Mouse (Mus musculus) E14TG2a.4 (cell line): ENCODE data around the gene Ap2m1.

Source experiments
- CTCF ChIP-seq: conservative IDR thresholded peaks from 2 replicates; pipeline ENCODE4 v1.5.1; 2014; ENCODE audit warnings: low read length
- POU5F1 ChIP-seq: IDR thresholded peaks from 2 replicates; pipeline ENCODE4 v1.6.1; 2014; ENCODE audit warnings: low read length, borderline replicate concordance

- TF ChIP-seq CTCF (no peak), POU5F1 (no peak)
Measured at GRCm38 (mm10) chr16:20548096-20548948, 13.0 kb downstream of the Ap2m1 start, which contains the start of gene Abcf3.
